Mouse (Mus musculus) megakaryocyte, embryonic 14.5 days (primary cell): ENCODE measurements around the gene Cept1.

Experiments
- FLI1 ChIP-seq: IDR thresholded peaks from 2 replicates; pipeline ENCODE4 v1.6.1; 2012; ENCODE audit warnings: low read length, inconsistent platforms, mixed read lengths
- GATA1 ChIP-seq: IDR thresholded peaks from 3 replicates; pipeline ENCODE4 v1.6.1; 2012; ENCODE audit warnings: mixed read lengths, low read length, inconsistent platforms, borderline replicate concordance

DNA sequence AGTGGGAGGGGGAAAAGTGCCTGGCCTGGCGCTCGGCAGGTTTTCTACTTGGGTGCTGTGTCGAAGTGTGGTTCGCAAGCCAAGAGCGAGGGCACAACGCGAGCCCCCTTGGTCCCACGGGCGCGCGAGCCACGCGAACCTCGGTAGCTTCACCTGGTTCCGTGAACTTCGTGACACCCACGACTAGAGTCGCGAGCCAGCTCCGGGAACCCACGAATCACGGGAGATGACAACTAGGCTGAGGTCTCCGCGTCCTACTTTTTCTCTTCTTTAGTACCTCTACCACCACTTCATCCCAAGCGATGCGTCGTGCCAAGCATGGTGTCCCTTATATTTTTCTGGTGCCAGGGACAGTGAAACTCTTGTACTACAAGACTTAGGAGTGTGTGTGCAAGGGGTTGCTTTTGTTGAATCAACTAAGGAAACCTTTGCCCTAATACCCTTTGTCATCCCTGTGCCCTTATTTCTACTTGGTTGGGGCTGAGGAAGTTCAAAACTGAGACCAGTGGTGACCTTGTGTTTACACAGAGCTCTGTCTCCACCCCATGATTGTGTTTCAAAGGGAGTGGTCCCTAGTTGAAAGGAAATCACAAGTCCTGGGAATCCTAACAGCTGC lies 430 bp upstream of the Cept1 start:
- TF ChIP-seq GATA1, result no peak
- TF ChIP-seq FLI1, result no peak
